27 mouse cellular contexts compared by ENCODE assay signal in genomic region chr9:31156594-31156993, GRCm38 (mm10). TPM values are rescaled to one million over a fixed set of nuclear protein-coding genes. Genes with fewer than 3 reads are reported as not detected.
"Had no signal": no experiment of that assay in that cellular context is flagged by ENCODE, and none has a peak within 500 bp of the region (broad histone marks: within the 10 kb centered on the region; RNA-seq: fewer than 3 reads in every experiment).

No protein-coding gene starts in this region.

- H3K4me2 ChIP-seq: heart, embryonic 13.5 days; hindbrain, embryonic 13.5 days; hindbrain, embryonic 15.5 days; kidney, embryonic 15.5 days; limb, embryonic 12.5 days; liver, embryonic 11.5 days; liver, embryonic 13.5 days; liver, embryonic 15.5 days had no signal

- H3K27me3 ChIP-seq: heart, embryonic 13.5 days; hindbrain, embryonic 13.5 days; hindbrain, embryonic 15.5 days; kidney, embryonic 15.5 days; limb, embryonic 12.5 days; liver, embryonic 13.5 days; liver, embryonic 15.5 days had no signal

- DNase-seq: forebrain, postnatal 0 days; gastrocnemius, postnatal 14 days; gastrocnemius, postnatal 36 days; heart, adult 11 months; heart, postnatal 14 days; heart, postnatal 36 days; kidney, adult 11 months; kidney, adult 2 months; kidney, adult 9 months; kidney, postnatal 14 days; kidney, postnatal 36 days; liver; liver, embryonic 13.5 days; liver, postnatal 0 days had no signal

- H3K9me3 ChIP-seq: heart, embryonic 13.5 days; hindbrain, embryonic 13.5 days; hindbrain, embryonic 15.5 days; kidney, embryonic 15.5 days; limb, embryonic 10.5 days; limb, embryonic 12.5 days; liver, embryonic 13.5 days; liver, embryonic 15.5 days had no signal

- H3K27ac ChIP-seq: heart, embryonic 13.5 days; hindbrain, embryonic 13.5 days; hindbrain, embryonic 15.5 days; hindbrain, postnatal 0 days; kidney, embryonic 15.5 days; kidney, postnatal 0 days; layer of hippocampus, adult 2 months; left cerebral cortex, adult 2 months; limb, embryonic 10.5 days; limb, embryonic 12.5 days; liver, embryonic 13.5 days; liver, embryonic 15.5 days had no signal

- H3K4me1 ChIP-seq: hindbrain, embryonic 13.5 days; hindbrain, embryonic 15.5 days; kidney, embryonic 15.5 days; limb, embryonic 10.5 days; limb, embryonic 12.5 days; liver, embryonic 13.5 days; liver, embryonic 15.5 days had no signal

- ATAC-seq: forebrain, postnatal 0 days; hindbrain, postnatal 0 days; liver, postnatal 0 days had no signal

- H3K4me3 ChIP-seq: heart, embryonic 13.5 days; hindbrain, embryonic 13.5 days; hindbrain, embryonic 15.5 days; kidney, embryonic 15.5 days; layer of hippocampus, adult 2 months; left cerebral cortex, adult 2 months; limb, embryonic 10.5 days; limb, embryonic 12.5 days; liver, embryonic 13.5 days; liver, embryonic 15.5 days had no signal

- H3K9ac ChIP-seq: forebrain, postnatal 0 days; hindbrain, embryonic 13.5 days; hindbrain, embryonic 15.5 days; kidney, embryonic 15.5 days; limb, embryonic 12.5 days; liver, embryonic 13.5 days; liver, embryonic 15.5 days; liver, postnatal 0 days had no signal

RNA-seq across cellular contexts. Expression of gene St14, which starts 24.9 kb away (rescaled TPM):
- total RNA-seq: gastrocnemius, adult 8-10 months; gastrocnemius, postnatal 36 days had no signal
